Mouse (Mus musculus) pancreas, adult 10 weeks (tissue): Measurements from ENCODE around the gene Far2. TPM values are rescaled to one million over a fixed set of nuclear protein-coding genes. Genes with fewer than 3 reads are reported as not detected.

Experiments used
- polyA plus RNA-seq: library from polyadenylated mRNA; stranded (reverse); fragments of 350-450 nt; fragmentation: Illumina TruSeq; extraction: RNeasy Lipid Tissue Mini Kit (QIAGEN cat#74804); gene quantifications from one replicate; pipeline ENCODE4 v1.2.3, GENCODE M21; 2015; ENCODE audit warnings: low read depth, low replicate concordance; ENCODE audit not compliant: insufficient read depth

Far2 gene
- not detected for polyA plus RNA-seq

DNA sequence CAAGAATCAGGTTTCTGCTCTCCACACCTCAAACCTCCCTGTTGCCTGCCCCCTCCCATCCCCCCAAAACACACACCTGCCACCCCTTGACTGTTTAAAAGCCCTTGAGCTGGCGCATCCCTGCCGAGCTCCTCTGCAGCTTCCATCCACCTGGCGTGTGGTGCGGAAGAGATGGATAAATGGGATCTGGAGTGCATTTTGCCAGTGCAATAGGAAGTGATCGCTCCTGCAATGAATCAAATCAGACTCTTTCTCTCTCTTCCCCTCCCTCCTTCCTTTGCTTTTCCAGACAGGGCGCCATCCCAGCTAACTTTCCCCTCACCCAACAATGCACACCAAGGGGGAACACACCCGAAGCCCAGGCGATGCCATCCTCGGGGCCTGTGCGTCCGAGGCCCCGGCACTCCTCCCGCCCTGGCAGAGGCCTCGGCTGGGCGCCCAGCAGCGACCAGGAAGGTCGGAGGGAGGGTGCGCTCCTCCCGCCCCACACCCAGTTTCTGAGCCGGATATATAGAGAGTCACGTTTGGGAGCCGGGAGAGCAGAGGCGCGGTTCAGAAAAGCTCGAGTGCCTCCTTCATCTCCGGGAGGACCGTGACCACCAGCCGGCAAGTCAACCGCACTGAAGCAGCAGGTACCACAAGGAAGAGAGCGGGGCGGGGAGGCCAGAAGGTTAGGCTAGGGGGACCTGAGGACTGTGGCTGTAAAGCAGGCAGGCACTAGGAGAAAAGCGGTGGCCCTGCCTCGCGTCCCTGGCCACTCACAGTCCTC is at the start of gene Far2:
TSS of gene Far2 (plus strand) at position 379 of the 769 bp plus-strand sequence.

DNA sequence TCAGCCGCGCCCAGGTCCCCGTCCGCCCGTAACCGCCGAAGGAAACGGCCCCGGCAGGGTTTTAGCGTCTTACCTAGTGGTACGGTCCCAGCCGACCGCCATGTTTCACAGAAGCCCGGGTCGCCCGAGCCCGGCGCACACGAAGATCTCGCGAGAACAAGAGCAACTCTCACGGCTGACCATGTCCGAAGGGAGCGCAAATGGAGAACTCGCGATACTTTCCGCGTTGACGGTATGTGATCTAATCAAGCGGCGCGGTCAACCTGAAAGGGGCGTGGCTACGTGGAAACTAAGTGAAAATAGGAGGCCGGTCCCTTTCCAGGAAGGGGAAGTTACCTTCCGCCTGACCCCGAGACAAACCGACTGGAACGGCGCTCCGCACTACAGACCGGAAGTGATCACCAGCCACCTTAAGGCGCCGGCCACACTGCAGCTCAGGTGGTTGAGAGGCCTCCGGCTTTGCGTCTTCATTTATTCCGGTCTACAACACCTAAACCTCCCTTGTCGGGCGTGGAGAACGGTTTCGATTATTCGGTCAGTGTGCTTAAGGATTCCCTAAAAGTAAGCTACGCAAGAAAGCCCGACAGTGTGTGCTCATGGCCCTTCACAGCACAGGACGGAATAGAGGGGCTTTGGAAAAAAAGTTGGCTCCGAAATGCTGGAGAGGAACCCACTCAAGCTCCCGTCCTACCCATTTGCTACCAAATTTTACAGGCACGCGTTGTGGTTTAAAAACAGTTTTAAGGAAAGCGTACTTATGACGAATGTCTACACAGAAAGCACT is 165.0 kb downstream of the Far2 start, which contains the start of gene Ergic2:
TSS of gene Ergic2 (minus strand) at position 478 of the 784 bp plus-strand sequence.

Other genes with a start within 250 kb of the Far2 start
- 39.5 TPM for gene Ergic2, start 165.1 kb downstream of the Far2 start, polyA plus RNA-seq